Mouse (Mus musculus) splenic B cell, adult 2 months (primary cell): ENCODE data around the gene Ehbp1.

Source experiments
- DNase-seq: peaks from one replicate; pipeline ENCODE4 v3.0.0-alpha.2; 2011; ENCODE audit warnings: low read depth, low spot score
- H3K27me3 ChIP-seq: 2 replicates; pipeline ENCODE4 v1.6.1; 2012; ENCODE audit warnings: mild to moderate bottlenecking, low read length, moderate library complexity, mixed read lengths; ENCODE audit not compliant: control insufficient read depth, poor library complexity, insufficient read depth, severe bottlenecking
- H3K36me3 ChIP-seq: 2 replicates; pipeline ENCODE4 v1.6.1; 2012; ENCODE audit warnings: mild to moderate bottlenecking, low read length, moderate library complexity, mixed read lengths; ENCODE audit not compliant: control insufficient read depth, poor library complexity, insufficient read depth, severe bottlenecking

Ehbp1 gene

DNA sequence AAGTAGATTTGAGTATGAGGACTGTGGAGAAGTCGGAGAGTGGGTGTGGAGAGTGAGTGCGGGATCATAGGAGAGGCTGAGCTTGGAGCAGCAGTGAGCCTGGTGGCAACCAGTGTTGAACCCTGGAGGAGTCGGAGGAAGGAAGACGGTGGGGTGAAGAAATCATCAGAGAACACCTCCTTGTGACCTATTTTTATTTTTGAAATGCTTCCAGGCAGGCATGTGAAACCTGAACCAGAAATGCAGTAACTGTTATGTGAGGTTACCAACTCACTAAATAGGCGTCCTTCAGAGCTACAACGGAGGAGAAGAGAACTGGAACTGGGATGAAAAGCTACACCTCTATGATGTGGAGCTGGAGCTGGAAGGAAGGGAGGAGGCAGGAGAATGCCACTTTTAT lies 144.2 kb downstream of the Ehbp1 start:
- Histone ChIP-seq H3K27me3 (no peaks in the 10 kb centered on the region), H3K36me3 (no peaks in the 10 kb centered on the region)
- no peak for DNase-seq

DNA sequence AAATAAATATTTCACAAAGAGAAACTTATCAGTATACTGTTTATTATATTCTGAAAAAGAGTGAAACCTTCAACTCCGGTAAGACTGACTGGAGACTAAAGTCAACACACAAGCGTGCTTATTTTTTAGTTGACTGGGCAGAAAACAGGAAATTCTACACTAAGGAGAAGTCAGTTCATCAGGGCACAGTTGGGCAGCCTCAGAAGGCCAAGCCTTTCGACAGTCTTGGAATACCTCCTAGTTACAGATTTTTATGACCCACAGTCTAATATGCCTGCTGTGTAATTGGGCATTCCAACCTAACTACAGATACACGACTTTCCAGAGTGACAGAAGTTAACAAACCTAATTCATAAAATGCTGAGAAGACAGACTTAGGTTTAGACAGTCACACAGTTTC lies 145.3 kb downstream of the Ehbp1 start:
- H3K36me3 ChIP-seq: no peaks in the 10 kb centered on the region
- H3K27me3 ChIP-seq: no peaks in the 10 kb centered on the region
- no peak for DNase-seq

DNA sequence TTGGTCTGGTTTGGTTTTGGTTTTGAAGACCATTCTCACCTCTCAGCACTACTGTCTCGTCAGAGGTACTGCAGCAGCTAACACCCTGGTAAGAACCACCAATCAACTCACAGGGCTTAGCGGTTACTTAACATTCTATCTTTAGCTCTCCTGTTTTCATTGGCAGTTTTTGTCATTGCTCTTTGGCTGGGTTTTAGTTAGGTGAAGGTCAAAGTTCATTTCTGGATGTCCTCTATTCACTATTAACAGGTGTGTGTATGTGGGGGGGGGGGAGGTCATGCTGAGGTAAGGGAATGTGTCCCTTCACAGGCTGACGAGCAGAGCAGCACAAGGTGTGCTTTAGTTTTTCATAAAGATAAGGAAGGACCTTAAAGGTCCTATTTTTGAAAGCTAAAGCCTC lies 147.5 kb downstream of the Ehbp1 start:
- Histone ChIP-seq H3K36me3 (no peaks in the 10 kb centered on the region), H3K27me3 (no peaks in the 10 kb centered on the region)
- no peak for DNase-seq

GRCm38 (mm10) chr11:22190576-22190975 lies 151.5 kb downstream of the Ehbp1 start:
- DNase-seq: no peak
- Histone ChIP-seq H3K36me3 (no peaks in the 10 kb centered on the region), H3K27me3 (no peaks in the 10 kb centered on the region)

DNA sequence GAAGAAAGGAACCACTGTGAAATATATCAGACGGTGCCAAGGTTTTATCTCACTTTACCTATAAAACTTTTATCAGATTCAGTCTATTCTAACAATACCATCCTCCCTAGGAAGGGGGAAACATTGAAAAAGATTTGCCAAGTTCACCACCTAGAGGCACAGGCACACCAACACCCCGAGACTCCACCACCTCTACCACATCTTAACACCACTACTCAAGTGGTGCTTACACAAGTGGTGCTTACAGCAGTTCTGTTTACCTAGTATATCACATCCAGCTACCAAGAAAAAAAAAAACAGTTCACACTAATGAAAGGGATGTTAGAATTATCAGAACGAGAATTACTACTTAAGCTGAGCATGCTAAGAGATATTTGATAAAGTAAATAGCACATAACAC lies 152.1 kb downstream of the Ehbp1 start:
- no peak for DNase-seq
- Histone ChIP-seq H3K36me3 (no peaks in the 10 kb centered on the region), H3K27me3 (no peaks in the 10 kb centered on the region)

- H3K36me3 ChIP-seq: no peaks in the 10 kb centered on the region
- H3K27me3 ChIP-seq: no peaks in the 10 kb centered on the region
- DNase-seq: no peak
Measured at GRCm38 (mm10) chr11:22181530-22182501, 160.3 kb downstream of the Ehbp1 start.

DNA sequence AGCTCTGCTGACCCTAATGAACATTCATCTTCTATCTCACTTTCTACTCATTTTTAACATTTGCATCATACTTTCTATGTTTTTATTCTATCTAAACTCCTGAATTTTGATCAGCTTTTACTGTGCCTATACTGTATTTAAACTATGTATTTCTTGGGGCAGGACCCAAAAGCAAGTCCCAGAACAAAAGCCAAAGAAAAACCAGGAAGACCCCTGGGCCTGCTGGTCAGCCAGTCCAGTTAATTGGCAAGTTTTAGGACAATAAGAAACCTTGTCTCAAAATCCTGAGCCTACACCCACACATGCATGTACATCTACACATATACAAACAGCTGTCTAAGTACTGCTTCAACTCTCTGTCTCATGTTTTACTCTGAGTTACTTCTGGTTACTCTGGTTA lies 161.9 kb downstream of the Ehbp1 start:
- Histone ChIP-seq H3K27me3 (no peaks in the 10 kb centered on the region), H3K36me3 (no peaks in the 10 kb centered on the region)
- no peak for DNase-seq

GRCm38 (mm10) chr11:22178569-22178968 lies 163.5 kb downstream of the Ehbp1 start:
- no peak for DNase-seq
- H3K27me3 ChIP-seq: no peaks in the 10 kb centered on the region
- H3K36me3 ChIP-seq: no peaks in the 10 kb centered on the region

DNA sequence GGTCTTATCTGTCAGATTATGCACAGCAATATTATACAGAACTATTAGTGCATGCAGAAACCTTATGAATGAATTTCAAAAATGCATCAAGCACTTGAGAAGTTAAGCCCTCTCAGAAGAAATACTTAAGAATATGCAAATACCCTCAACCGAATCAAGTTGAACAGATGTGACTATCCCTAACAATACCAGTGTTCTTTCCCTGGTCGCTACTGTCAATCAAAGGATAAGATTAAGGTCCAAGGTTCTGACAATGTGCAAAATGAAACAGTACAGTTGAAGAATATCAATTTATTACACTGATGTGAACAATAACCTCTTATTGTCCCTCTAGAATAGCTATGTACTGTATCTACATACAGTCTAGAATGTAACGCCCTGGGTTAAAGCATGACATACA lies 167.8 kb downstream of the Ehbp1 start:
- Histone ChIP-seq H3K27me3 (no peaks in the 10 kb centered on the region), H3K36me3 (no peaks in the 10 kb centered on the region)
- DNase-seq: no peak

GRCm38 (mm10) chr11:22170962-22171638 lies 171.0 kb downstream of the Ehbp1 start:
- H3K27me3 ChIP-seq: no peaks in the 10 kb centered on the region
- no peak for DNase-seq
- H3K36me3 ChIP-seq: no peaks in the 10 kb centered on the region

GRCm38 (mm10) chr11:22157882-22158281 lies 184.2 kb downstream of the Ehbp1 start:
- H3K36me3 ChIP-seq: no peaks in the 10 kb centered on the region
- no peak for DNase-seq
- H3K27me3 ChIP-seq: no peaks in the 10 kb centered on the region

- no peaks in the 10 kb centered on the region for H3K27me3 ChIP-seq
- no peaks in the 10 kb centered on the region for H3K36me3 ChIP-seq
- DNase-seq: no peak
Measured at GRCm38 (mm10) chr11:22156182-22156581, 185.9 kb downstream of the Ehbp1 start.

DNA sequence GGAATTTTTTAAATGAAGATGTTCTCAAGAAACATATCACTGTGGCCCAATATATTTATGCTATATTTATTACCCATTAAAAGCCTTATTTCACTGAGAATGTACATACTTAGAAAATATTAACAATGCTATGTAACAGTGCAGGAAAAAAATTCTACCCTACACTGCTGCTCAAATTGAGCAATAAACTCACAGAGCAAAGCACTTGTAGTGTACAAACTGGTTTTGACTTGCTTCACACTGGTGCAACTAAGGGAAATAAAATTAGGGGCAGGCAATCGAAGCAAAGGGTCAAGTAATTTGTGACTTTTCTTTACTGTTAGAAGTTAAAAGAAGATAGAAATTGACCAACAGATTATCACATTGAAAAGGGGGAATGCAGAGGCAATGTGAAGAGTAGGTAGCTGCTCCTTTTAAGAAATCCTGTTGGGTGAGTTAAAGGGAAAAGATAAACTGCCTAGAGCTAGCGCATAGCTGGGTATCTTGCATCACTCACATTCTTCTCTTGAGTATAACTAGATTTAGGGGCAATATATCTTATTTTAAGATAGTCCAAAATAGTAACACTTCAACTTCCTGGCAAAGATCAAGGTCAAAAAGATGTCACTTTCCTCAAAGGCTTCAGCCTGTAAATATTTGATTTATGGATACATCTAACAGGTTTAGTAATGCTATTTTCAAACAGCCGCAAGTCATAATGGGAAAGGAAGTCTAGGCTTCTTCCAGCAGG lies 186.6 kb downstream of the Ehbp1 start:
- Histone ChIP-seq H3K36me3 (no peaks in the 10 kb centered on the region), H3K27me3 (no peaks in the 10 kb centered on the region)
- DNase-seq: no peak

- Histone ChIP-seq H3K36me3 (no peaks in the 10 kb centered on the region), H3K27me3 (no peaks in the 10 kb centered on the region)
- DNase-seq: no peak
Measured at GRCm38 (mm10) chr11:22154501-22155294, 187.4 kb downstream of the Ehbp1 start.
